Mouse (Mus musculus) heart, embryonic 13.5 days (tissue): ENCODE measurements at regions not wholly inside any gene's neighbourhood (a gene's known extent, or its start where the extent isn't known, plus 50 kb on each side); places are given as distances from the start of the nearest gene placed in this dataset.

ENCODE experiments used
- ATAC-seq: fragments of 200-750 bp; cut with Nextera tagmentation; 2 replicates; pipeline ENCODE4 v1.8.0; 2017; ENCODE audit warnings: moderate TSS enrichment; ENCODE audit not compliant: insufficient number of reproducible peaks, low FRiP score, low TSS enrichment; ENCODE audit errors: extremely low read depth
- H3K27ac ChIP-seq: fragments of 300-500 bp; sonication (generic); replicated peaks from 2 replicates; pipeline ENCODE4 v1.5.1; 2015; ENCODE audit warnings: moderate library complexity, mild to moderate bottlenecking, inconsistent platforms
- H3K27me3 ChIP-seq: fragments of 300-500 bp; sonication (generic); replicated peaks from 2 replicates; pipeline ENCODE4 v1.6.1; 2015; ENCODE audit warnings: mild to moderate bottlenecking, inconsistent platforms
- H3K36me3 ChIP-seq: fragments of 300-500 bp; sonication (generic); 2 replicates; pipeline ENCODE4 v1.6.1; 2015; ENCODE audit warnings: mild to moderate bottlenecking, inconsistent platforms
- H3K4me1 ChIP-seq: fragments of 300-500 bp; sonication (generic); 2 replicates; pipeline ENCODE4 v1.6.1; 2015; ENCODE audit warnings: inconsistent platforms
- H3K4me2 ChIP-seq: fragments of 300-500 bp; sonication (generic); 2 replicates; pipeline ENCODE4 v1.6.1; 2015; ENCODE audit warnings: inconsistent platforms, mild to moderate bottlenecking, moderate library complexity
- H3K4me3 ChIP-seq: fragments of 300-500 bp; sonication (generic); 2 replicates; pipeline ENCODE4 v1.5.1; 2015; ENCODE audit warnings: moderate library complexity, mild to moderate bottlenecking, inconsistent platforms
- H3K9ac ChIP-seq: fragments of 300-500 bp; sonication (generic); 2 replicates; pipeline ENCODE4 v1.6.1; 2015; ENCODE audit warnings: inconsistent platforms, mild to moderate bottlenecking, moderate library complexity
- H3K9me3 ChIP-seq: fragments of 300-500 bp; sonication (generic); 2 replicates; pipeline ENCODE4 v1.6.1; 2016; ENCODE audit warnings: inconsistent platforms
- WGBS: fragments of 180-500 bp; shearing (Covaris S2); methylation state at CpG from one replicate; pipeline ENCODE4 v1.1.7; 2015; ENCODE audit warnings: mixed read lengths; 5-methylcytosine and 5-hydroxymethylcytosine counted together

- no peak overlapping the region for H3K4me3 ChIP-seq
- H3K9me3 ChIP-seq, result no peaks in the 10 kb centered on the region
- 58% methylated on average over 3 of the region's 3 CpGs for WGBS
- no peak overlapping the region for H3K9ac ChIP-seq
- no peaks in the 10 kb centered on the region for H3K27me3 ChIP-seq
- no peak overlapping the region for H3K4me2 ChIP-seq
- H3K36me3 ChIP-seq, result no peaks in the 10 kb centered on the region
- peak overlapping the region; percentile 13; the same call in 1 of the 2 replicates for H3K27ac ChIP-seq
- no peak for ATAC-seq
- no peaks in the 10 kb centered on the region for H3K4me1 ChIP-seq
Observed at GRCm38 (mm10) chr7:135818298-135818697, 102.1 kb upstream of the Mki67 start.

- Histone ChIP-seq H3K36me3 (no peaks in the 10 kb centered on the region), H3K9ac (no peak overlapping the region), H3K4me3 (no peak overlapping the region), H3K4me2 (no peak overlapping the region), H3K27me3 (0 out of 2 replicates have a peak, but pooled peaks cover 3% of the 10 kb centered on the region), H3K4me1 (no peaks in the 10 kb centered on the region; the same call in 1 of the 2 replicates), H3K27ac (no peak overlapping the region), H3K9me3 (no peaks in the 10 kb centered on the region)
- ATAC-seq, result no peak
- WGBS, result 71% methylated on average over 6 of the region's 6 CpGs
Observed at GRCm38 (mm10) chr7:135823884-135824750, 108.0 kb upstream of the Mki67 start.

GRCm38 (mm10) chr7:135829246-135829645 is 113.1 kb upstream of the Mki67 start:
- no peaks in the 10 kb centered on the region; the same call in 1 of the 2 replicates for H3K4me1 ChIP-seq
- no peak for ATAC-seq
- no peaks in the 10 kb centered on the region for H3K9me3 ChIP-seq
- WGBS, result 48% methylated on average over 2 of the region's 2 CpGs
- peaks cover 18% of the 10 kb centered on the region for H3K27me3 ChIP-seq
- H3K4me2 ChIP-seq, result no peak overlapping the region
- H3K27ac ChIP-seq, result no peak overlapping the region
- H3K4me3 ChIP-seq, result no peak overlapping the region
- H3K36me3 ChIP-seq, result no peaks in the 10 kb centered on the region
- no peak overlapping the region for H3K9ac ChIP-seq

DNA sequence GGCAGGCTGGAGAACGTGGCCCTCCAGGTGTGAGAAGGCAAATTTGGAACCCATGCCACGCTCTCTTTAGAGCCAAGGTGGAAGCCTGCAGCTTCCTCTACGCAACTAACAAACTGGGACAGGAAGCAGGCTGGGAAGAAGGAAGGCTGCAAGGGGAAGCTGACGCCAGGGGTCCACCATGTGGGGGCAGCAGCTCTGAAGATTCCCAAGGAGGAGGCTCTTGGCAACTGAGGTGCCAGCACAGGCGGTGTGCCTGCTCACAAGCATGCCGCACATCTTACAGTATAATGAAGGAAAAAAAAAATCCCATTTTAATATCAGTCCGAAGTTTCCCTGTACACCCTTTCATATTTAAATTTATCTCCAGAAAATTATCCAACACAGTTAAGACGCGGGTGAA is 117.3 kb upstream of the Mki67 start:
- Histone ChIP-seq H3K36me3 (no peaks in the 10 kb centered on the region), H3K9ac (no peak overlapping the region), H3K4me2 (no peak overlapping the region), H3K27ac (no peak overlapping the region), H3K27me3 (peaks cover 41% of the 10 kb centered on the region), H3K4me1 (peaks cover 4% of the 10 kb centered on the region), H3K4me3 (no peak overlapping the region), H3K9me3 (no peaks in the 10 kb centered on the region)
- 59% methylated on average over 9 of the region's 9 CpGs for WGBS
- ATAC-seq, result no peak

- no peaks in the 10 kb centered on the region for H3K36me3 ChIP-seq
- no peak overlapping the region for H3K27ac ChIP-seq
- no peak for ATAC-seq
- 38% methylated on average over 12 of the region's 12 CpGs for WGBS
- H3K27me3 ChIP-seq, result peaks cover 59% of the 10 kb centered on the region
- no peak overlapping the region for H3K4me2 ChIP-seq
- H3K4me1 ChIP-seq, result peaks cover 4% of the 10 kb centered on the region
- H3K9me3 ChIP-seq, result no peaks in the 10 kb centered on the region
- no peak overlapping the region for H3K4me3 ChIP-seq
- H3K9ac ChIP-seq, result no peak overlapping the region
Observed at GRCm38 (mm10) chr7:135836808-135837733, 120.9 kb upstream of the Mki67 start.

DNA sequence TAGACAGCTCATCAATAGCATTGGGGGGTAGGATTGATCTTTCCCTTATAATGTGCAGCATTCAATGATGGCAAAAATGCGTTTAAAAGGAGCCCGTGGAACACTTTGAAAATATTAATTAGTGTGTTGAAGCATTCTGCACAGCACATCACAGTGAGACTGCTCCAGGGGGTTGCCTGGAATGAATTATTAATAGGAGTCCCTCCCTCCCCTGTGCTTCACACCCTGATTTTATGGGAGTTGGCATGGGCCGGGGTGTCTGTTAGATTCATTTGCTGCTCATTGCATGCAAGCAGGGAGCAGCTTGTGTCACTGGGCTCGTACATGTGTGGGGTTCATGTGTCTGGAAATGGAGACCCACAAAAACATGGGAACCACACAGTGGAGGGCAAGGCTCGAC is 127.9 kb upstream of the Mki67 start:
- WGBS, result 73% methylated on average over 5 of the region's 5 CpGs
- Histone ChIP-seq H3K9me3 (no peaks in the 10 kb centered on the region), H3K27ac (no peak overlapping the region), H3K27me3 (peaks cover 72% of the 10 kb centered on the region), H3K9ac (no peak overlapping the region), H3K4me2 (no peak overlapping the region), H3K36me3 (no peaks in the 10 kb centered on the region), H3K4me1 (peaks cover 6% of the 10 kb centered on the region; the same call in 1 of the 2 replicates), H3K4me3 (no peak overlapping the region)
- no peak for ATAC-seq

- Histone ChIP-seq H3K4me2 (no peak overlapping the region), H3K27me3 (peaks cover 79% of the 10 kb centered on the region), H3K4me3 (no peak overlapping the region), H3K27ac (no peak overlapping the region), H3K4me1 (peaks cover 6% of the 10 kb centered on the region; the same call in 1 of the 2 replicates), H3K9me3 (no peaks in the 10 kb centered on the region), H3K9ac (no peak overlapping the region), H3K36me3 (no peaks in the 10 kb centered on the region)
- ATAC-seq, result no peak
- WGBS, result 63% methylated on average over 9 of the region's 9 CpGs
Observed at GRCm38 (mm10) chr7:135847304-135847703, 131.1 kb upstream of the Mki67 start.

DNA sequence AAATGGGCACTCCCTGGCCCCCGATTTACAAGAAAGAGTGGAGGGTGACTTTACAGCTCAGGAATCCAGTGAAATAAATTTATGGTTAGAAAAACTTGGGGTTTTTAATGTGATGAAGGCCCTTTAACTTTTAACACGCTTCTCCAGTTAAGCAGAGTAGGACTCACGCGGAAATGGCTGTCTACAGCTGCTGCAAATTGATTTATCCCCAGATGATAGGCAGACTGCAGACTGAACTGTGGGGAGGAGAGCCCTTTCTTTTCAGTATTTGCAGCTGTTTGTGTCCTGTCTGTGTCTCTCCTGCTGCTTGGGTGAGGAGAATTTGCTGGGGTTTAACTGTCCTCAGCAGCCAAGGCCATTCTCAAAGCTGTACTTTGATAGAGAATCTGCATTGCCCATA is 132.0 kb upstream of the Mki67 start:
- Histone ChIP-seq H3K27me3 (peaks cover 82% of the 10 kb centered on the region), H3K36me3 (no peaks in the 10 kb centered on the region), H3K4me2 (no peak overlapping the region), H3K4me3 (no peak overlapping the region), H3K9ac (no peak overlapping the region), H3K27ac (no peak overlapping the region), H3K9me3 (no peaks in the 10 kb centered on the region), H3K4me1 (peaks cover 6% of the 10 kb centered on the region; the same call in 1 of the 2 replicates)
- 59% methylated on average over 4 of the region's 4 CpGs for WGBS
- ATAC-seq, result no peak

GRCm38 (mm10) chr7:135848833-135849232 is 132.7 kb upstream of the Mki67 start:
- no peaks in the 10 kb centered on the region for H3K36me3 ChIP-seq
- no peak overlapping the region for H3K9ac ChIP-seq
- no peak for ATAC-seq
- H3K4me1 ChIP-seq, result peaks cover 11% of the 10 kb centered on the region
- 51% methylated on average over 5 of the region's 5 CpGs for WGBS
- H3K4me2 ChIP-seq, result no peak overlapping the region
- H3K9me3 ChIP-seq, result no peaks in the 10 kb centered on the region
- H3K27me3 ChIP-seq, result peaks cover 82% of the 10 kb centered on the region
- H3K27ac ChIP-seq, result 0 out of 2 replicates have a peak overlapping the region, but pooled peaks have one; percentile 8
- no peak overlapping the region for H3K4me3 ChIP-seq

- Histone ChIP-seq H3K27ac (no peak overlapping the region), H3K9me3 (no peaks in the 10 kb centered on the region), H3K4me2 (peak overlapping the region; percentile 66), H3K36me3 (no peaks in the 10 kb centered on the region), H3K9ac (peak overlapping the region; percentile 42; the same call in 1 of the 2 replicates), H3K27me3 (peaks cover 78% of the 10 kb centered on the region), H3K4me3 (peak overlapping the region; percentile 38), H3K4me1 (peaks cover 12% of the 10 kb centered on the region; the same call in 1 of the 2 replicates)
- ATAC-seq, result no peak; the same call in 1 of the 2 replicates
- WGBS, result 7% methylated on average over 39 of the region's 39 CpGs
Observed at GRCm38 (mm10) chr7:135853127-135853813, 137.1 kb upstream of the Mki67 start.
